Mouse (Mus musculus): ENCODE measurements at regions not wholly inside any gene's neighbourhood (a gene's known extent, or its start where the extent isn't known, plus 50 kb on each side); places are given as distances from the start of the nearest gene placed in this dataset.

- no peaks in the 10 kb centered on the region for H3K27me3 ChIP-seq (ENCODE audit: control insufficient read depth, insufficient read depth, low read depth, low read length)
- no peak for ATAC-seq
- H3K4me3 ChIP-seq (ENCODE audit: low read depth, low read length) = no peak overlapping the region
- H3K9me3 ChIP-seq (replicated peaks; ENCODE audit: control insufficient read depth, low read length, poor library complexity, severe bottlenecking) = no peaks in the 10 kb centered on the region
- H3K4me2 ChIP-seq (ENCODE audit: low read length) = no peak overlapping the region
- no peaks in the 10 kb centered on the region for H3K4me1 ChIP-seq (ENCODE audit: control insufficient read depth, insufficient read depth, low read length)
- H3K9ac ChIP-seq (ENCODE audit: low read depth, low read length) = no peak overlapping the region
- H3K27ac ChIP-seq (ENCODE audit: low read length) = no peak overlapping the region
- no peaks in the 10 kb centered on the region for H3K36me3 ChIP-seq (ENCODE audit: control insufficient read depth, insufficient read depth, low read length)
- WGBS = 68% methylated on average over 10 of the region's 10 CpGs
Measured at GRCm38 (mm10) chr17:64895466-64895865, 59.6 kb upstream of the 4930583I09Rik start.

- Histone ChIP-seq H3K36me3 (ENCODE audit: control insufficient read depth, insufficient read depth, low read length) (no peaks in the 10 kb centered on the region), H3K4me3 (ENCODE audit: low read depth, low read length) (no peak overlapping the region), H3K4me1 (ENCODE audit: control insufficient read depth, insufficient read depth, low read length) (no peaks in the 10 kb centered on the region), H3K9ac (ENCODE audit: low read depth, low read length) (no peak overlapping the region), H3K27ac (ENCODE audit: low read length) (no peak overlapping the region), H3K9me3 (replicated peaks; ENCODE audit: control insufficient read depth, low read length, poor library complexity, severe bottlenecking) (no peaks in the 10 kb centered on the region), H3K4me2 (ENCODE audit: low read length) (no peak overlapping the region), H3K27me3 (ENCODE audit: control insufficient read depth, insufficient read depth, low read depth, low read length) (no peaks in the 10 kb centered on the region)
- WGBS = 74% methylated on average over 7 of the region's 7 CpGs
- no peak for ATAC-seq
Measured at GRCm38 (mm10) chr17:64893182-64893902, 57.5 kb upstream of the 4930583I09Rik start.

Measured in midbrain, embryonic 16.5 days (tissue).